ENCODE assay signal across 12 mouse cellular contexts in genomic region chr6:122393231-122393881, GRCm38 (mm10). TPM values are rescaled to one million over a fixed set of nuclear protein-coding genes. Genes with fewer than 3 reads are reported as not detected.
DNase-seq lines count a peak whose midpoint lies in the region; ATAC-seq and TF ChIP-seq lines count a peak whose summit lies in the region.
"Had no signal": no experiment of that assay in that cellular context is flagged by ENCODE, and none has a peak within 500 bp of the region (broad histone marks: within the 10 kb centered on the region; RNA-seq: fewer than 3 reads in every experiment).

No protein-coding gene starts in this region.

- peak overlapping the region; percentile 12; the same call in 1 of the 2 replicates for H3K4me2 ChIP-seq in lung, embryonic 14.5 days
- H3K4me2 ChIP-seq in liver, postnatal 0 days (ENCODE audit: low read depth, low read length) = peak overlapping the region; percentile 70
- H3K4me2 ChIP-seq: midbrain, embryonic 12.5 days had no signal

- H3K27me3 ChIP-seq in lung, embryonic 14.5 days (ENCODE audit: insufficient read depth, low read length) = no peaks in the 10 kb centered on the region
- H3K27me3 ChIP-seq in liver, postnatal 0 days (ENCODE audit: insufficient read depth, low read length) = no peaks in the 10 kb centered on the region
- H3K27me3 ChIP-seq: midbrain, embryonic 12.5 days had no signal

- WGBS in lung, embryonic 14.5 days = 38% methylated on average over 19 of the region's 19 CpGs
- 38% methylated on average over 19 of the region's 19 CpGs for WGBS in liver, postnatal 0 days (ENCODE audit: insufficient replicate concordance)

- peak overlapping the region; percentile 1; the same call in 1 of the 2 replicates for H3K4me3 ChIP-seq in lung, embryonic 14.5 days (ENCODE audit: low read depth, low read length)
- H3K4me3 ChIP-seq in liver, postnatal 0 days (ENCODE audit: low read depth, low read length) = peak overlapping the region; percentile 53
- H3K4me3 ChIP-seq: midbrain, embryonic 12.5 days had no signal

- H3K27ac ChIP-seq in lung, embryonic 14.5 days (ENCODE audit: low read depth) = 0 out of 2 replicates have a peak overlapping the region, but pooled peaks have one; percentile 18
- peak overlapping the region; percentile 92 for H3K27ac ChIP-seq in liver, postnatal 0 days (ENCODE audit: low read depth)
- H3K27ac ChIP-seq: midbrain, embryonic 12.5 days had no signal

- H3K9me3 ChIP-seq in lung, embryonic 14.5 days (ENCODE audit: low read depth, low read length) = no peaks in the 10 kb centered on the region
- no peaks in the 10 kb centered on the region for H3K9me3 ChIP-seq in liver, postnatal 0 days (ENCODE audit: low read length)

- no peak for TF ChIP-seq CTCF in lung, embryonic 14.5 days (IDR thresholded peaks at IDR 0.05; ENCODE audit: low read depth)
- TF ChIP-seq CTCF in liver, postnatal 0 days (IDR thresholded peaks at IDR 0.05; ENCODE audit: low read depth) = no peak

- peak; percentile 87 for TF ChIP-seq EP300 in liver, postnatal 0 days (IDR thresholded peaks at IDR 0.05; ENCODE audit: low read depth)

- H3K9ac ChIP-seq in lung, embryonic 14.5 days = no peak overlapping the region; the same call in 1 of the 2 replicates
- H3K9ac ChIP-seq in liver, postnatal 0 days (replicated peaks) = peak overlapping the region; percentile 68
- H3K9ac ChIP-seq: midbrain, embryonic 12.5 days had no signal

- H3K4me1 ChIP-seq in lung, embryonic 14.5 days (ENCODE audit: insufficient read depth) = no peaks in the 10 kb centered on the region
- H3K4me1 ChIP-seq in liver, postnatal 0 days (ENCODE audit: insufficient read depth) = peaks cover 8% of the 10 kb centered on the region

- ATAC-seq in lung, embryonic 14.5 days (ENCODE audit: insufficient read depth) = peak; percentile 62; the same call in 1 of the 2 replicates
- peak; percentile 68 for ATAC-seq in erythroblast, adult 5-6 weeks (replicated peaks; ENCODE audit: low FRiP score, poor library complexity, severe bottlenecking)
- ATAC-seq in liver, postnatal 0 days = peak; percentile 87

- H3K36me3 ChIP-seq in lung, embryonic 14.5 days (ENCODE audit: insufficient read depth) = no peaks in the 10 kb centered on the region
- H3K36me3 ChIP-seq in liver, postnatal 0 days (replicated peaks; ENCODE audit: insufficient read depth, low read length) = no peaks in the 10 kb centered on the region
- H3K36me3 ChIP-seq: midbrain, embryonic 12.5 days had no signal

- no peak for DNase-seq in lung, embryonic 14.5 days
- no peak for DNase-seq in lung, postnatal 10 days
- peak; percentile 83 for DNase-seq in R1 (ENCODE audit: low read depth, low spot score)
- DNase-seq in liver, postnatal 0 days = peak; percentile 58
- no peak for DNase-seq in retina, embryonic 14.5 days (ENCODE audit: low spot score)
- no peak for DNase-seq in ovary, postnatal 14 days (ENCODE audit: low spot score)
- no peak for DNase-seq in adrenal gland, adult 18-20 months (ENCODE audit: low spot score in 2 of 2)
- DNase-seq: cerebellum, postnatal 14 days; layer of hippocampus, postnatal 36 days; right cerebral cortex, adult 18-20 months had no signal

RNA-seq across cellular contexts. Expression of gene Phc1, which starts 53.0 kb away (rescaled TPM):
- polyA plus RNA-seq in lung, embryonic 14.5 days (2014; fragmentation: Nextera tagmentation; extraction: Ambion mirVana) = 23.8 and 26.8 TPM in 2 replicates
- total RNA-seq in erythroblast, adult 5-6 weeks (2015; ENCODE audit: low replicate concordance) = 1.7 and 15.9 TPM in 2 replicates
- 0.34 and 1.5 TPM in 2 replicates for total RNA-seq in erythroblast, adult 5-6 weeks (2017; ENCODE audit: low replicate concordance)
- 1.2 and 1.4 TPM in 2 replicates for polyA plus RNA-seq in liver, postnatal 0 days (2015; fragmentation: Nextera tagmentation; extraction: Ambion mirVana)
- 10 to 100 TPM; 20.1 to 26.7 TPM for total RNA-seq in adrenal gland, adult 18-20 months (2021)

Comparison
In these comparisons a context has a peak if more than half of its experiments do, and no peak if none do; other contexts are left out.
1. DNase-seq: peak in R1 (single experiment) and liver, postnatal 0 days (single experiment); none in lung, embryonic 14.5 days (single experiment), lung, postnatal 10 days (single experiment), retina, embryonic 14.5 days (single experiment), ovary, postnatal 14 days (single experiment) and adrenal gland, adult 18-20 months (0 of 2).
2. Peak in every context shown above with its lines, with median percentiles within 50 percentile points of each other: ATAC-seq.